Mouse (Mus musculus) small intestine, adult 2 months (tissue): Measurements from ENCODE around the gene Olfr796. TPM values are rescaled to one million over a fixed set of nuclear protein-coding genes. Genes with fewer than 3 reads are reported as not detected.

Experiments used
- H3K27ac ChIP-seq: fragments of 200-500 bp; 2 replicates; pipeline ENCODE4 v1.5.1; 2012; ENCODE audit warnings: low read depth, low read length, control low read depth, inconsistent platforms; ENCODE audit not compliant: insufficient read depth
- H3K27me3 ChIP-seq: fragments of 200-500 bp; 2 replicates; pipeline ENCODE4 v1.6.1; 2012; ENCODE audit warnings: mild to moderate bottlenecking, moderate library complexity, low read length, inconsistent platforms; ENCODE audit not compliant: control insufficient read depth, insufficient read depth
- H3K36me3 ChIP-seq: fragments of 200-500 bp; 2 replicates; pipeline ENCODE4 v1.6.1; 2012; ENCODE audit warnings: mild to moderate bottlenecking, low read length, control low read depth, inconsistent platforms; ENCODE audit not compliant: control insufficient read depth, insufficient read depth
- H3K4me1 ChIP-seq: fragments of 200-500 bp; 2 replicates; pipeline ENCODE4 v1.6.1; 2012; ENCODE audit warnings: low read length, inconsistent platforms, mixed read lengths; ENCODE audit not compliant: control insufficient read depth, insufficient read depth, insufficient read length
- H3K4me3 ChIP-seq: fragments of 200-500 bp; 2 replicates; pipeline ENCODE4 v1.5.1; 2012; ENCODE audit warnings: low read depth, mild to moderate bottlenecking, control low read depth, inconsistent platforms, low read length, moderate library complexity
- CTCF ChIP-seq: fragments of 200-500 bp; IDR thresholded peaks from 2 replicates; pipeline ENCODE4 v1.5.1; 2012; ENCODE audit warnings: low read depth, mild to moderate bottlenecking, control low read depth, inconsistent platforms, low read length, moderate library complexity, mixed read lengths; ENCODE audit not compliant: insufficient replicate concordance, insufficient read length; ENCODE audit errors: extremely low read depth
- POLR2A ChIP-seq: fragments of 200-500 bp; IDR thresholded peaks from 2 replicates; pipeline ENCODE4 v1.6.1; 2012; ENCODE audit warnings: low read depth, mild to moderate bottlenecking, control low read depth, inconsistent platforms, low read length, moderate library complexity
- WGBS: fragments of 180-500 bp; shearing (Covaris S2); methylation state at CpG from one replicate; pipeline ENCODE4 v1.1.7; 2018; 5-methylcytosine and 5-hydroxymethylcytosine counted together
- polyA plus RNA-seq: library from polyadenylated mRNA; depleted of rRNA; stranded (reverse); fragments of >200 nt; gene quantifications from 2 replicates; pipeline ENCODE4 v1.2.3, GENCODE M21; 2012; rRNA removed

The Olfr796 gene
- not detected in 2 replicates for polyA plus RNA-seq

DNA sequence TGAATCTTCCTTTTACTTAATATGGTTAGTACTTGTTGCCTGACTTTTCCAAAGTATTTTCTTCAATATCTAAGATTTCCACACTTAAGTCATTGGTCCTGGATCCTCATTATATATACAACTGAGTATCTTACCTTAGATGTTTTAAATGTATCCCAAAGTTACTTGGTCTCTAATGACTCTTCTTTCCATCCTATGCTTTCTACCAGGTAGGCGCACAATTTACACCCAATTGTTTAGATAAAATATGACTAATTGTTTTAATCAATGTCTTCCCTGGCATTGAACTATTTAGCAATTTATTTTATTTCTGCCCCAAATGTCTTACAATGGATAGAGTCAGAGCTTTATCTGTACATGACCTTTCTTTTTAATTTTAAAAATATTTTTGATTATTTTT is at the start of gene Olfr796:
Gene Olfr796 (minus strand): TSS at position 101 of the 400 bp plus-strand sequence.
- TF ChIP-seq POLR2A = no peak
- no peak for TF ChIP-seq CTCF
- Histone ChIP-seq H3K27ac (no peak within 1 kb of the TSS), H3K27me3 (no peaks in the 10 kb centered on the region), H3K4me3 (no peak within 1 kb of the TSS), H3K4me1 (no peaks in the 10 kb centered on the region), H3K36me3 (no peaks in the 10 kb centered on the region)
- 87% methylated on average over 1 of the region's 1 CpGs for WGBS

- Histone ChIP-seq H3K27me3 (no peaks in the 10 kb centered on the region), H3K4me3 (no peak within 1 kb of the TSS)
- no peak for TF ChIP-seq CTCF
- no peak for TF ChIP-seq POLR2A
These were observed 45.0 kb upstream of the Olfr796 start, which contains the start of gene Olfr800 for GRCm38 (mm10) chr10:129657394-129657793. Gene Olfr800 (plus strand): TSS chr10:129657694.

DNA sequence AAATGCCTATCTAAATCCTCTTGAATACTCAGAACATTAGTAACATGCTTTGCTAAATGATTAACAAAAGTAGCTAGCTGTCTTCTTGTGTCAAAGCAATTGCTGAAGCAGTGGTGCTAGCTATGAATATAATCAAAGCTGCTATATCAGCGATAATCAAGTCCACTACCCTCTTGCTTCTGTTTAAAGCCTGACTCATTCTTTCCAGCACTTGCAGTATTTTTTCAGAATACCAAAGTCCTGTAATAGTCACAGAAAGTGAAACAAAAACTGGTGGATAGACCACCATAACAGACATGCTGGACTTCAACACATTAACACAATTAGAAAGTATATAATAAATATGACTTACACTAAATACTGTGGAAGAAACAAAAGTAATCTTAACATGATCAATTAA is 39.4 kb upstream of the Olfr796 start:
- Histone ChIP-seq H3K36me3 (no peaks in the 10 kb centered on the region), H3K27me3 (no peaks in the 10 kb centered on the region), H3K4me1 (no peaks in the 10 kb centered on the region), H3K27ac (no peak overlapping the region), H3K4me3 (no peak overlapping the region)
- no peak for TF ChIP-seq POLR2A
- TF ChIP-seq CTCF = no peak
- 84% methylated on average over 1 of the region's 1 CpGs for WGBS

More at GRCm38 (mm10) chr10:129657394-129657793, 45.0 kb upstream of the Olfr796 start, which contains the start of gene Olfr800:
- H3K36me3 ChIP-seq = no peaks in the 10 kb centered on the region
- H3K4me1 ChIP-seq = no peaks in the 10 kb centered on the region
- no peak within 1 kb of the TSS for H3K27ac ChIP-seq

- H3K4me3 ChIP-seq = no peak within 1 kb of the TSS
- no peaks in the 10 kb centered on the region for H3K27me3 ChIP-seq
- WGBS = 7% methylated on average over 1 of the region's 1 CpGs
- H3K4me1 ChIP-seq = no peaks in the 10 kb centered on the region
- no peak within 1 kb of the TSS for H3K27ac ChIP-seq
- no peaks in the 10 kb centered on the region for H3K36me3 ChIP-seq
- TF ChIP-seq CTCF (no peak), POLR2A (no peak)
These were observed 24.8 kb upstream of the Olfr796 start, which contains the start of gene Olfr799 for GRCm38 (mm10) chr10:129637184-129637583. Gene Olfr799 (plus strand): TSS chr10:129637484.

DNA sequence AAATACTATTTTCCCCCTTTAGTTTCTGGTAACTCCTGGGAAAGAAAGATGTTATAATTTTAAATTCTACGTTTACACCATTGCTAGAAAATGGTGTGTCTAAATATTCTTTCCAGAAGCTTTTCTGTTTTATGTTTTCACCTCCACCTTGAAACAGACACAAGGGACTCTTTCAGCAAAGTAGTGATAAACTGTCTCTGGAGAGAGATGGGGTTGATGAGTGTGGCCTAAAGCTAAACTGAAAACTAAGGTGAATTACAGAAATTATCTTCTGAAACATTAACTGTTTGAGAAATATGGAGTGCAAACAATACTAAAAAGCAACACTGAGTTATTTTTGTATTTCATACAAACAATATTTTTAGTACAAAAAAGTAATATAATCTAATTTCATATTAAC is 15.5 kb upstream of the Olfr796 start, which contains the start of gene Olfr798:
Gene Olfr798 (minus strand): TSS at position 101 of the 400 bp plus-strand sequence.
- Histone ChIP-seq H3K4me1 (no peaks in the 10 kb centered on the region), H3K27me3 (no peaks in the 10 kb centered on the region), H3K36me3 (no peaks in the 10 kb centered on the region), H3K4me3 (no peak within 1 kb of the TSS), H3K27ac (no peak within 1 kb of the TSS)
- no peak for TF ChIP-seq CTCF
- no peak for TF ChIP-seq POLR2A
- 83% methylated on average over 1 of the region's 1 CpGs for WGBS

DNA sequence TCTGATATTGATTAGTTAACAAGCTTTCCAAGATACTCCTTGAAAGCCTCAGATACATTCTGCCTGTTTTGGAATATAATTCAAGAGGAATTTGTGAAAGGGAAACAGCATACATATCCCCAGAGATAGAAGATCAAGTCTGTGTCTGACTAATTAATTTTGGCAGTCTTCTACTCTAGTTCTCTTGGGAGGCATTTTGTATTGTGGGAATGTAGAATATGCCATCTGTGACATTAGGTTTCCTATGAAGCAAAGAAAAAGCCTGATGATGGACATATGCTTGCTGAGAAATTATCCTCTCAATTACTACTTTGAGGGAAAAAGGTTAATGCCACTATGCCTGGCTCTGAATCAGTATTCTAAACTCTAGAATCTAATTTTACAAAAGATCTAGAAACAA is 10.9 kb upstream of the Olfr796 start:
- no peaks in the 10 kb centered on the region for H3K27me3 ChIP-seq
- TF ChIP-seq CTCF (no peak), POLR2A (no peak)
- no peak overlapping the region for H3K4me3 ChIP-seq
- H3K36me3 ChIP-seq = no peaks in the 10 kb centered on the region
- H3K27ac ChIP-seq = no peak overlapping the region
- H3K4me1 ChIP-seq = no peaks in the 10 kb centered on the region

DNA sequence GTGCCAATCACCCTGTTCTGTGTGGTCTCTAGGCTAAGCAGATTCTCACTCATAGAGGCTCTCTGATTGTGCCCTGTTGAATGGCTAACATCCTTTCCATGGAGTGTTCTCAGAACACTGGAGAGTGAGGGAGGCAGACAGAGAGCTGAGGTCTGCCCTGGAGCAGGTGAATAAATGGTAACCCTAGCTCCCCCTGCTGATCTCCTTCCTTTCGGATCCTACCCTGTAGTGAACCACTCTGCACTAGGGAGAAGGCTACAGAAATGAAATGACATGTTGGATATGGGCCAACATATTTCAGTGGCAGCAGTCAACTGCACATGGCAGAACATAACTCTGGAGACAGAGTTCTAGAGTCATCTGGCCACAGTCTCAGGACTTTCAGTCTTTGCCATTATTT is 9.4 kb upstream of the Olfr796 start:
- TF ChIP-seq POLR2A (no peak), CTCF (no peak)
- Histone ChIP-seq H3K27ac (no peak overlapping the region), H3K36me3 (no peaks in the 10 kb centered on the region), H3K4me3 (no peak overlapping the region), H3K4me1 (no peaks in the 10 kb centered on the region), H3K27me3 (no peaks in the 10 kb centered on the region)
- 32% methylated on average over 1 of the region's 1 CpGs for WGBS

- 55% methylated on average over 1 of the region's 1 CpGs for WGBS
- Histone ChIP-seq H3K27ac (no peak overlapping the region), H3K4me1 (no peaks in the 10 kb centered on the region), H3K27me3 (no peaks in the 10 kb centered on the region), H3K36me3 (no peaks in the 10 kb centered on the region), H3K4me3 (no peak overlapping the region)
- TF ChIP-seq CTCF (no peak), POLR2A (no peak)
These were observed 35.3 kb downstream of the Olfr796 start for GRCm38 (mm10) chr10:129577066-129577465.
